Mouse (Mus musculus) heart, adult 18-20 months (tissue): Measurements from ENCODE around the gene Slc39a11. TPM values are rescaled to one million over a fixed set of nuclear protein-coding genes. Genes with fewer than 3 reads are reported as not detected.

Source experiments
- total RNA-seq, 2 experiments: library from RNA; stranded (reverse); gene quantifications; 2 replicates each; pipeline ENCODE4 v1.2.3; 2021

Slc39a11 gene
- total RNA-seq, 2 experiments from 2014 or later = 3.3 to 4.8 TPM

Other genes with a start within 250 kb of the Slc39a11 start
- not detected for gene Sstr2, start 30.7 kb downstream of the Slc39a11 start, total RNA-seq
- 10 to 100 TPM; 17.3 to 19.8 TPM for gene Cog1, start 910 bp downstream of the Slc39a11 start, total RNA-seq
- gene Fam104a, start 34.1 kb upstream of the Slc39a11 start, total RNA-seq = 10 to 100 TPM; 16.0 to 16.7 TPM
- 1 to 10 TPM; 7.0 to 7.8 TPM for gene D11Wsu47e, start 34.3 kb upstream of the Slc39a11 start, total RNA-seq
- gene Cpsf4l, start 59.9 kb upstream of the Slc39a11 start, total RNA-seq = not detected
- 10 to 100 TPM; 19.1 to 23.8 TPM for gene Cdc42ep4, start 101.8 kb upstream of the Slc39a11 start, total RNA-seq